Mouse (Mus musculus) gastrocnemius, postnatal 25 days (tissue): ENCODE results near the gene Hif3a. TPM values are rescaled to one million over a fixed set of nuclear protein-coding genes. Genes with fewer than 3 reads are reported as not detected.

ENCODE experiments used
- DNase-seq: peaks from one replicate; pipeline ENCODE4 v3.0.0; 2022
- total RNA-seq, 2 experiments: library from RNA; stranded (reverse); gene quantifications; 1 replicate in 1 of 2; 2 replicates in 1 of 2; pipeline ENCODE4 v1.2.3; 2021

Gene Hif3a
- total RNA-seq, 2 experiments from 2014 or later = 0.97 to 1.3 TPM

GRCm38 (mm10) chr7:16991681-16992450 lies 70.4 kb downstream of the Hif3a start:
- DNase-seq = no peak

GRCm38 (mm10) chr7:16990006-16990744 lies 72.1 kb downstream of the Hif3a start:
- DNase-seq = no peak

- DNase-seq = peak; percentile 66
Observed at GRCm38 (mm10) chr7:16988405-16988804, 73.8 kb downstream of the Hif3a start.

- no peak for DNase-seq
Observed at GRCm38 (mm10) chr7:16987541-16988149, 74.6 kb downstream of the Hif3a start.

GRCm38 (mm10) chr7:16982859-16983568 lies 79.2 kb downstream of the Hif3a start, which contains the start of gene Gm42372:
Gene Gm42372, plus strand, starts transcription at chr7:16983086.
- no peak for DNase-seq

Other genes with a start within 250 kb of the Hif3a start
- gene Strn4, start 246.5 kb downstream of the Hif3a start, total RNA-seq = 10 to 100 TPM; 13.2 to 22.4 TPM
- gene Fkrp, start 245.7 kb downstream of the Hif3a start, total RNA-seq = 10 to 100 TPM; 35.7 to 42.3 TPM
- gene Prkd2, start 219.5 kb downstream of the Hif3a start, total RNA-seq = 1 to 10 TPM; 5.0 to 5.3 TPM
- gene Dact3, start 187.1 kb downstream of the Hif3a start, total RNA-seq = 1 to 10 TPM; 1.9 to 2.3 TPM
- not detected for gene Gng8, start 170.6 kb downstream of the Hif3a start, total RNA-seq
- 1 to 10 TPM in 1 of 2 experiments, under 1 TPM in 1; 0.97 to 1.3 TPM for gene Ptgir, start 155.9 kb downstream of the Hif3a start, total RNA-seq
- gene Calm3, start 138.3 kb downstream of the Hif3a start, total RNA-seq = 100 to 1,000 TPM; 257 to 291 TPM
- 1 to 10 TPM; 2.3 to 3.3 TPM for gene Pnmal2, start 117.7 kb downstream of the Hif3a start, total RNA-seq
- not detected for gene Pnmal1, start 102.7 kb downstream of the Hif3a start, total RNA-seq
- gene Gm42372, start 79.3 kb downstream of the Hif3a start, total RNA-seq = not detected
- 1 to 10 TPM; 1.7 to 2.6 TPM for gene Ccdc8, start 69.7 kb downstream of the Hif3a start, total RNA-seq
- gene Ppp5c, start 34.5 kb downstream of the Hif3a start, total RNA-seq = 10 to 100 TPM; 59.8 to 68.1 TPM
- gene Psg16, start 11.6 kb upstream of the Hif3a start, total RNA-seq = under 1 TPM; 0.08 to 0.10 TPM
- not detected for gene Ceacam3, start 87.9 kb upstream of the Hif3a start, total RNA-seq
- gene Psg29, start 141.1 kb upstream of the Hif3a start, total RNA-seq = not detected